Mouse (Mus musculus) inflammation-experienced regulatory T-cells, adult 16 weeks (primary cell): Measurements from ENCODE around the gene Prkcsh. TPM values are rescaled to one million over a fixed set of nuclear protein-coding genes. Genes with fewer than 3 reads are reported as not detected.

Experiments used
- polyA plus RNA-seq: library from polyadenylated mRNA; unstranded; fragments of 100-300 nt; shearing (Covaris generic); gene quantifications from one replicate; pipeline ENCODE4 v1.2.1, GENCODE M21; 2017

Gene Prkcsh
- 93.9 TPM for polyA plus RNA-seq

DNA sequence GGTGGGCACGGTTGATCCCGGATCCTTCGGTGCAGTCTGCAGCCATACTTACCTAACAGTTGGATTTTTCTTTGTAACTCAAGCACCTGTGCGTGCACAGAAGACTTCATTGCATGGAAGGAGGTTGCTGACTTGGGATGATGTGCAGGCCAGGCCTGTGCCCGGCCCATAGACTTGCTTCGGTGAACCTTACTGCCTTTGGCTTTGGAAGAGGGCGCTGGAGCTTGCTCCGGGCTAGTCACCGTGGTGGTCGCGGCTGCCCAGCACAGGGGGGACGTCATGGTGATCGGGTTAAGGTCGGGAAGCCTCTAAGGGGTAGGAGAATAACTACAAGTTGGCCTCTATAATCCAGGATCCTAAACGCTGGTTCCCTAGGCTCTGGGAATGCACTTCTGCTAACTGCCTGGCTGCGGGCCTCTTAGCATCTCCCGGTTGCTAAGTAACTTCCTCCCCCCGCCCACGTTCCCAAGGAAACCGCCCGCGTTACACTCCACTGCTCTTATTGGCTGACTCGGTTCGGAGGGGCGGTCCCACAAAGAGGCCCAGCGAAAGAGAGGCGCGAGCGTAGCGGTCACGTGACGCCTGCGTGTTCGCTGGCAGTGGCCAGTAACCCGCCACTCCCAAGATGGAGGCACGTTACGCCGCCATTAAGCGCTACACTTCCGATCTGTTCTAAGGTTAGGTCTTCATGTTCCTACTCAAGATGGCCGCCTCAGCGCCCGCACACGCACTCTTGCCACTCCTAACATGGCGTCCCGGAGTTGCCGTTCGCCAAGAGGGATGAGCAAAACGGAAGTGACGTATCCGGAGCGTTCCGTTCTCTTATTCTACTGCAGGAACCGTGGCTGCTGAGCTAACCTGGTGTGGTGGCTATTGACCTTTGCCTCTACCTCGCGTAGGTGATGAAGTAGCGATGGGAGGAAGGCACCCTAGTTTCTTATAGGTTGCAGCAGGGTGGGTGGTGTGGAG is at the start of gene Prkcsh, which contains the start of gene Ccdc151:
Gene Prkcsh, plus strand, starts transcription at position 613 of the 969 bp plus-strand sequence.
Gene Ccdc151, minus strand, starts transcription at position 441 of the 969 bp plus-strand sequence.

DNA sequence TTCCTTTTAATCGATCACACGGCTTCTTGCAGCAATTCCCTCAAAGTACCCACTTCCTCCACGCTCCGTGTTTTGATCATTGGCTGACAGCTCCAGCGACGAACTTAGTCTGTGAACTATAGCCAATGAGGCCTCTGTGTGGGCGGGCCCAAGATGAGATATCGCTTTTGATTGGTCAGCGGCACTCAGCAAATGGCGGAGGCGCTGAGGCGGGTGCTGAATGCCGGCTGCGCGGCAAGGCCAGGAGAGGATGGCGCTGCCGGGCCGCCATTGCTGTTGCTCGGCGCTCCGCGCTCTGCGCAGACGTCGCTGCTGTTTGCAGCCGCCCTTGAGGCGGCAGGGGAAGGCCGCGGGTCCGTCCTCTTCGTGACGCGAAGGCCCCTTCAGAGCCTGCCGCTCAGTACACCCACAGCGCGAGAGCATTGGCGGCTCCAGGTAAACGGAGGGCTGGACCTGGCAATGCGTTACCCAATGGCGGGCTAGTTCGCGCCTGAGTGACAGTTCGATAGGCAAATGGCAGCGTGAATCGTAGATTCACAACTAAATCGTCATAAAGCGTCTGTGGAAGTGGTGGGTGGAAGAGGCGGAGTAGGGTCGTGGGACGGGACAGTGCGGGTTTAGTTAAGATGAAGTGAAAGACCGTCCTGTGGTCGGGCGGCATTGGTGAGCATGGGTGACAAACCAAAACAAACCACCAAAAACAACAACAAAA is 46.9 kb upstream of the Prkcsh start, which contains the start of gene Swsap1:
Gene Swsap1, plus strand, starts transcription at position 186 of the 712 bp plus-strand sequence.

DNA sequence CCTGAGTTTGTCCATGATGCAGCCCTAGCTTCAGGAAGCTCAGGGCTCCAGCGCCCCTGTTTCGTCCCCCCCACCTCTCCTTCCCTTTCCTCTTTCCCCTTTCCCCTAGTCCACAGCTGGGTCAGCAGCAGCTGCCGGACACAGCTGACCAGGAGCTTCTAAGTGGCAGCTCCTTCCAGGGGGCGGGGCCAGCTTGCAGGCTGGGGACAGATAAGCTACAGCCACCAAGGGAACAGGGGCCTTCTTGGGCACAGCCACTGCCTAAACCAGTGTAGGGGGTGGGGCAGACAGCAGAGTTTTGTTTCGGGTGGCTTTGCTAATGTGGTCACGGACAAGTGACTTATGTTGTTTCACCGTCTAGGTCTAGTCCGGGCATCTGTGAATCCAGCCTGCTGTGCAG is 39.2 kb upstream of the Prkcsh start, which contains the start of gene Epor:
Gene Epor, minus strand, starts transcription at position 90 of the 400 bp plus-strand sequence.

DNA sequence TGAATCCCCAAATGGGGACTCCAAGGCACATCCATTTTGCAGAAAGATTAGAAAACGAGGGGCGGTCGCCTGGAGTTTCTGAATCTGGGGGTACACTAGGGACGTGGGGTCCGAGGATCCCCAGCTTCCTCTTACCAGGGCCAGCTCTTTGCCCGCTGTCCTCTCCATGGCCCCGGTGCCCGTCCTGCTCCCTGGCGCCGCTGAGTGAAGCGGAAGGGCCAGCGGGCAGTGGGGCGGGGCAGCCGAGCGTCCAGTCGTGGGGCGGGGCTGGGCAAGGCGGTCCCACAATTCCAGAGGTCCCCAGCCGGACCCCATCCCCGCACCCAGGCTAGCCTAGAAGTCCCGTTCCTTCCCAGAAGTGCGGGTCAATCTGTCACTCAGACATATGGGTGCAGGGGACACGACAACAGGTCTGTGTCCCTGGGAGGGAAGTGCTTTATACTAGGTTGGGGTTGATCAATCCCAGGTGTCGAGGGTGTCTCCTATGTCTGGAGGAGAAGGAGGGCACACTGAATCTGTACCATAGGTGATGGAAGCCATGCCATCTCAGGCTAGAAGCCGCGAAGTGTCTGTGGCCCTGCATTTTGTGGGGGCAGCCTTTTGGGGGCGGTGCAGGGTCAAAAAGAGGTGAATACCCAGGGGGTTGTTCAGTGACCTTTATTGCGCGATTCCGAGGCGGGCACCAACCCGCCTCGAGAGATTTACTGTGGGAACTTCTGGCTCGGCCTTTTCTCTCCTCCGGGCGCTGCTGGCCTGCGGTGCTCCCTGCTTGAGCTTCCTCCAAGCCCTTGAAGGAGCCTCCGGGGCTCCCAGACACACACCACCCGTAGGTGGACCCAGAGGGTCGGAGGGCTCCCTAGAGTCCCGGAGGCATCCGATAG is 13.1 kb upstream of the Prkcsh start, which contains the start of gene Rgl3:
Gene Rgl3, minus strand, starts transcription at position 217 of the 881 bp plus-strand sequence.

DNA sequence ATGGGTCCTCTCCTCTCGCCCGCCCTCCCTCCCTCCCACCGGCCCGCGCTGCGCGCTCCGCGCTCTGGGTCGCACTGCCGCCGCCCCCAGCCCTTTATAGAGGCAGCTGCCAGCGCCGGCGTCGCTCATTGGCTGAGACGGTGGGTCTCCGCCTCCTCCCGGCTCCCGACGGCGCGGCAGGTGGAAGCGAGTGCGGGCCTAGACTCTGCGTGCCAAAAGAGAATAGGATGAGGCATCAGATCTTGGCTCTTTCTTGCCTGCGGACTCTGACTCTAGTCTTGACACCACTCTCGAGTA is 49.3 kb downstream of the Prkcsh start, which contains the start of gene Elavl3:
Gene Elavl3, minus strand, starts transcription at position 66 of the 297 bp plus-strand sequence.

Other genes starting within 250 kb of the Prkcsh start
- 7.4 TPM for gene Spc24, start 242.5 kb upstream of the Prkcsh start, polyA plus RNA-seq
- not detected for gene Kank2, start 204.1 kb upstream of the Prkcsh start, polyA plus RNA-seq
- gene Angptl8, start 167.3 kb upstream of the Prkcsh start, polyA plus RNA-seq = not detected
- gene Dock6, start 150.2 kb upstream of the Prkcsh start, polyA plus RNA-seq = 5.5 TPM
- 17.7 TPM for gene Rab3d, start 84.6 kb upstream of the Prkcsh start, polyA plus RNA-seq
- gene Ccdc159, start 75.3 kb upstream of the Prkcsh start, polyA plus RNA-seq = 0.46 TPM
- gene Tmem205, start 75.2 kb upstream of the Prkcsh start, polyA plus RNA-seq = 10.4 TPM
- 2.4 TPM for gene Plppr2, start 65.8 kb upstream of the Prkcsh start, polyA plus RNA-seq
- 10.9 TPM for gene Swsap1, start 47.1 kb upstream of the Prkcsh start, polyA plus RNA-seq
- gene Epor, start 39.3 kb upstream of the Prkcsh start, polyA plus RNA-seq = 0.94 TPM
- 0.20 TPM for gene Rgl3, start 13.4 kb upstream of the Prkcsh start, polyA plus RNA-seq
- gene Ccdc151, start 172 bp upstream of the Prkcsh start, polyA plus RNA-seq = not detected
- gene Elavl3, start 49.2 kb downstream of the Prkcsh start, polyA plus RNA-seq = not detected
- gene Gm49318, start 68.5 kb downstream of the Prkcsh start, polyA plus RNA-seq = not detected
- gene Zfp653, start 68.6 kb downstream of the Prkcsh start, polyA plus RNA-seq = 8.2 TPM
- 50.8 TPM for gene Ecsit, start 82.6 kb downstream of the Prkcsh start, polyA plus RNA-seq
- gene Cnn1, start 96.4 kb downstream of the Prkcsh start, polyA plus RNA-seq = not detected
- 93.2 TPM for gene Elof1, start 114.4 kb downstream of the Prkcsh start, polyA plus RNA-seq
- gene Acp5, start 132.9 kb downstream of the Prkcsh start, polyA plus RNA-seq = 253 TPM
- gene Pigyl, start 154.0 kb downstream of the Prkcsh start, polyA plus RNA-seq = 45.4 TPM
- not detected for gene Zfp872, start 185.3 kb downstream of the Prkcsh start, polyA plus RNA-seq
- gene Zfp809, start 222.9 kb downstream of the Prkcsh start, polyA plus RNA-seq = 55.7 TPM